Mouse (Mus musculus) CH12.LX (cell line): ENCODE results near the gene D630003M21Rik. TPM values are rescaled to one million over a fixed set of nuclear protein-coding genes. Genes with fewer than 3 reads are reported as not detected.

ENCODE experiments used
- DNase-seq: peaks from one replicate; pipeline ENCODE4 v3.0.0-alpha.2; 2013; ENCODE audit errors: extremely low read depth
- H3K27ac ChIP-seq: 2 replicates; pipeline ENCODE4 v1.5.1; 2012; ENCODE audit warnings: low read depth, mild to moderate bottlenecking, control low read depth, moderate library complexity; ENCODE audit not compliant: insufficient read depth
- H3K27me3 ChIP-seq: replicated peaks from 2 replicates; pipeline ENCODE3; 2012; ENCODE audit warnings: inconsistent platforms
- H3K36me3 ChIP-seq, 2 experiments: replicated peaks in 1 of 2; 2 replicates each; pipeline versions ENCODE3 to v1.6.1; 2012; ENCODE audit warnings: inconsistent platforms in 1 of 2, low read length in 1 of 2, mild to moderate bottlenecking in 1 of 2, mixed read lengths in 1 of 2, moderate library complexity in 1 of 2; ENCODE audit not compliant: control insufficient read depth in 1 of 2, insufficient read depth in 1 of 2
- H3K4me1 ChIP-seq, 2 experiments: 2 replicates each; pipeline ENCODE4 v1.6.1; 2012; ENCODE audit warnings: inconsistent platforms in 1 of 2, moderate library complexity in 1 of 2; ENCODE audit not compliant: insufficient read depth in 2 of 2, control insufficient read depth in 1 of 2
- H3K4me2 ChIP-seq: 2 replicates; pipeline ENCODE4 v1.6.1; 2012; ENCODE audit warnings: low read depth, mild to moderate bottlenecking, control low read depth; ENCODE audit not compliant: poor library complexity, insufficient read depth, severe bottlenecking
- H3K4me3 ChIP-seq, 3 experiments: fragments of 150-350 bp in 1 of 3; sonication (generic) in 1 of 3; replicated peaks in 1 of 3; 2 replicates each; pipeline versions ENCODE3 to v1.5.1; 2011 to 2012; ENCODE audit warnings: low read depth in 2 of 3, low read length in 2 of 3, mild to moderate bottlenecking in 2 of 3, moderate library complexity in 2 of 3, control low read depth in 1 of 3, improper control_type of control experiment in 1 of 3, inconsistent platforms in 1 of 3, mixed read lengths in 1 of 3; ENCODE audit not compliant: poor library complexity in 1 of 3
- H3K79me2 ChIP-seq: replicated peaks from 2 replicates; pipeline ENCODE4 v1.6.1; 2012; ENCODE audit warnings: mild to moderate bottlenecking, moderate library complexity; ENCODE audit not compliant: control insufficient read depth, poor library complexity, insufficient read depth, severe bottlenecking; ENCODE audit errors: extremely low read depth
- H3K9ac ChIP-seq: 2 replicates; pipeline ENCODE4 v1.6.1; 2012; ENCODE audit warnings: low read depth, mild to moderate bottlenecking, control low read depth, moderate library complexity; ENCODE audit not compliant: insufficient read depth
- H3K9me3 ChIP-seq: replicated peaks from 2 replicates; pipeline ENCODE3; 2012; ENCODE audit warnings: low read length, inconsistent platforms, mixed read lengths
- BHLHE40 ChIP-seq: IDR thresholded peaks from 2 replicates; pipeline ENCODE4 v1.6.1; 2011; ENCODE audit warnings: mild to moderate bottlenecking, low read depth, low read length, improper control_type of control experiment
- ETS1 ChIP-seq: conservative IDR thresholded peaks from 2 replicates; pipeline ENCODE4 v1.6.1; 2012; ENCODE audit warnings: low read depth, mild to moderate bottlenecking, inconsistent platforms, low read length, improper control_type of control experiment, moderate library complexity
- IRF4 ChIP-seq: IDR thresholded peaks from 2 replicates; pipeline ENCODE4 v1.6.1; 2014; ENCODE audit warnings: low read depth, mild to moderate bottlenecking, inconsistent platforms, low read length, improper control_type of control experiment
- JUN ChIP-seq: IDR thresholded peaks from 2 replicates; pipeline ENCODE4 v1.6.1; 2011; ENCODE audit warnings: low read depth, mild to moderate bottlenecking, low read length, improper control_type of control experiment, moderate library complexity; ENCODE audit not compliant: insufficient read depth
- JUND ChIP-seq: conservative IDR thresholded peaks from 2 replicates; pipeline ENCODE4 v1.6.1; 2011; ENCODE audit warnings: low read depth, low read length, improper control_type of control experiment
- MAX ChIP-seq: IDR thresholded peaks from 2 replicates; pipeline ENCODE4 v1.6.1; 2011; ENCODE audit warnings: low read length, improper control_type of control experiment
- MEF2A ChIP-seq: IDR thresholded peaks from 2 replicates; pipeline ENCODE4 v1.6.1; 2014; ENCODE audit warnings: low read depth, mild to moderate bottlenecking, inconsistent platforms, low read length, improper control_type of control experiment, borderline replicate concordance
- MXI1 ChIP-seq: IDR thresholded peaks from 2 replicates; pipeline ENCODE4 v1.6.1; 2011; ENCODE audit warnings: mild to moderate bottlenecking, low read depth, low read length, improper control_type of control experiment
- MYC ChIP-seq: IDR thresholded peaks from 2 replicates; pipeline ENCODE4 v1.6.1; 2011; ENCODE audit warnings: low read depth, mild to moderate bottlenecking, improper control_type of control experiment, low read length
- POLR2A ChIP-seq: IDR thresholded peaks from 2 replicates; pipeline ENCODE4 v1.6.1; 2011; ENCODE audit warnings: low read depth, mild to moderate bottlenecking, improper control_type of control experiment, low read length
- POLR2AphosphoS2 ChIP-seq: IDR thresholded peaks from 2 replicates; pipeline ENCODE4 v1.6.1; 2011; ENCODE audit warnings: low read depth, low read length, improper control_type of control experiment
- RAD21 ChIP-seq: IDR thresholded peaks from 2 replicates; pipeline ENCODE4 v1.6.1; 2011; ENCODE audit warnings: low read depth, mild to moderate bottlenecking, low read length, improper control_type of control experiment, moderate library complexity
- SIN3A ChIP-seq: IDR thresholded peaks from 2 replicates; pipeline ENCODE4 v1.6.1; 2012; ENCODE audit warnings: low read length, improper control_type of control experiment, inconsistent platforms
- UBTF ChIP-seq: IDR thresholded peaks from 2 replicates; pipeline ENCODE4 v1.6.1; 2012; ENCODE audit warnings: low read depth, mild to moderate bottlenecking, inconsistent platforms, low read length, improper control_type of control experiment, moderate library complexity
- USF2 ChIP-seq: conservative IDR thresholded peaks from 2 replicates; pipeline ENCODE4 v1.6.1; 2011; ENCODE audit warnings: low read depth, low read length, improper control_type of control experiment
- ZC3H11A ChIP-seq: IDR thresholded peaks from 2 replicates; pipeline ENCODE4 v1.6.1; 2012; ENCODE audit warnings: low read depth, mild to moderate bottlenecking, inconsistent platforms, low read length, improper control_type of control experiment
- ZKSCAN1 ChIP-seq: IDR thresholded peaks from 2 replicates; pipeline ENCODE4 v1.6.1; 2012; ENCODE audit warnings: low read depth, inconsistent platforms, low read length, improper control_type of control experiment, borderline replicate concordance
- ZNF384 ChIP-seq: IDR thresholded peaks from 2 replicates; pipeline ENCODE4 v1.6.1; 2012; ENCODE audit warnings: low read depth, low read length, improper control_type of control experiment, inconsistent platforms
- dilution Hi-C: fragments of 300-500 bp; cut with MboI; formaldehyde crosslinking; loops from 2 replicates; pipeline ENCODE4 v1.14.3; 2020; ENCODE audit warnings: low sequenced_read_pairs; ENCODE audit not compliant: extremely low pct_unique_long_range_greater_than_20kb, extremely low pct_ligation_motif_present
- in situ Hi-C: fragments of 300-500 bp; cut with MboI; formaldehyde crosslinking; loops from 3 replicates; pipeline ENCODE4 v1.14.3; 2019; ENCODE audit warnings: low sequenced_read_pairs, low pct_ligation_motif_present, low pct_unique_long_range_greater_than_20kb, mixed read lengths
- polyA plus RNA-seq: library from polyadenylated mRNA; unstranded; fragments of >175 nt; gene quantifications from 2 replicates; pipeline ENCODE4 v1.2.1, GENCODE M21; 2012; ENCODE audit warnings: low read depth; ENCODE audit not compliant: insufficient read length
- total RNA-seq, 2 experiments: library from RNA; depleted of rRNA; stranded (reverse); fragments of 300-350 nt in 1 of 2; fragments of >200 nt in 1 of 2; gene quantifications; 2 replicates each; pipeline ENCODE4 v1.2.3; 2012 to 2014

The D630003M21Rik gene
- total and polyA plus RNA-seq, 3 experiments, result 0.23 to 1.4 (median 0.93) TPM

- H3K9me3 ChIP-seq, result no peaks in the 10 kb centered on the region
- no peaks in the 10 kb centered on the region for H3K36me3 ChIP-seq
- H3K27ac ChIP-seq, result no peak overlapping the region
- peaks cover 3 to 33% of the 10 kb centered on the region in 2 experiments for H3K4me1 ChIP-seq
- peaks cover 19% of the 10 kb centered on the region for H3K27me3 ChIP-seq
- H3K9ac ChIP-seq, result no peak overlapping the region
- no peak overlapping the region for H3K4me2 ChIP-seq
- H3K4me3 ChIP-seq, result no peak overlapping the region
- H3K79me2 ChIP-seq, result no peaks in the 10 kb centered on the region
- TF ChIP-seq ETS1 (no peak), UBTF (no peak), MAX (no peak), POLR2AphosphoS2 (no peak), IRF4 (no peak), POLR2A (no peak), ZC3H11A (no peak), RAD21 (no peak), MYC (no peak), MEF2A (no peak), JUN (no peak), BHLHE40 (no peak), JUND (no peak)
- DNase-seq, result no peak
- dilution Hi-C loops (no loop called here), in situ Hi-C loops (no loop called here)
Measured at GRCm38 (mm10) chr2:158264877-158265276, 35.9 kb upstream of the D630003M21Rik start.

GRCm38 (mm10) chr2:158259498-158259897 lies 30.5 kb upstream of the D630003M21Rik start:
- Histone ChIP-seq H3K27ac (no peak overlapping the region), H3K79me2 (no peaks in the 10 kb centered on the region), H3K36me3 (no peaks in the 10 kb centered on the region), H3K9ac (no peak overlapping the region), H3K4me3 (no peak overlapping the region), H3K9me3 (no peaks in the 10 kb centered on the region), H3K4me1 (peaks cover 9 to 65% of the 10 kb centered on the region in 2 experiments), H3K4me2 (no peak overlapping the region), H3K27me3 (peaks cover 1% of the 10 kb centered on the region)
- dilution Hi-C loops (no loop called here), in situ Hi-C loops (loop anchor here (5.0 kb wide), 1 partner anchor 42 kb away; no protein-coding TSS in a partner anchor)
- TF ChIP-seq MEF2A, result no peak
- no peak for TF ChIP-seq ZNF384
- TF ChIP-seq MXI1, result no peak
- TF ChIP-seq SIN3A, result no peak
- TF ChIP-seq ZKSCAN1, result no peak
- TF ChIP-seq USF2, result no peak
- no peak for DNase-seq
